Mouse (Mus musculus): ENCODE results near the gene Greb1.

The Greb1 gene

GRCm38 (mm10) chr12:16634075-16634813, 166.4 kb downstream of the Greb1 start:
- DNase-seq (ENCODE audit: low spot score in 2 of 2): peak; percentile 16 to 27

- DNase-seq (ENCODE audit: low spot score in 2 of 2): no peak
These were observed 167.5 kb downstream of the Greb1 start for GRCm38 (mm10) chr12:16633235-16633634.

GRCm38 (mm10) chr12:16631423-16631822, 169.3 kb downstream of the Greb1 start:
- no peak for DNase-seq (ENCODE audit: low spot score in 2 of 2)

- no peak for DNase-seq (ENCODE audit: low spot score in 2 of 2)
These were observed 169.9 kb downstream of the Greb1 start for GRCm38 (mm10) chr12:16630866-16631185.

- no peak for DNase-seq (ENCODE audit: low spot score in 2 of 2)
These were observed 170.4 kb downstream of the Greb1 start for GRCm38 (mm10) chr12:16630152-16630865.
